8 mouse cellular contexts compared by ENCODE assay signal in the genomic region with DNA sequence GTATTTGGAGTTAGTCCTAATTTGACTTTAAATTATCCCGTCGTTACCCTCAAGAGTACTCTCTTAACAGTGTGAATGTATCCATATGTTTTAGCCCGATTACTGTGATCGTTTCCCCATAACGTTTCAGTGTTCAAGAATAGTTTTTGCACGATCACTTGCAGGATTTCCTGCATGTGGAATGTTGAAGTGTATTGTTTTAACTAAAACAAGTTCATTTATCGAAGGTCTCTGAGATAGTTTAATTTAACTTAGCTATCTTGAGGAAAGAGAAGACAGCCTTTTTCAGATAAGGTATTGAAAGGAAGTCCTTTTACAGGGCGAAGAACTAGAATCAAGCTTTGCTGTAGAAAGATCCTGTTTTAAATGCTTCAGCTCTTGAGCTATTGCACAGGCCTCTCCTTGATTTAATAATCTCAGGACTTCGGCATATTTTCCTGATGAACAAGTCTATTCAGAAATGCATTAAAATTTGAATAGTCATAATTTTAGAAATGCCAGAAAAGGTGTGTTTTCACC. TPM values are rescaled to one million over a fixed set of nuclear protein-coding genes. Genes with fewer than 3 reads are reported as not detected.
A peak's percentile ranks its signal among the peaks of the same experiment; 100 is the strongest.
DNase-seq lines count a peak whose midpoint lies in the region; ATAC-seq and TF ChIP-seq lines count a peak whose summit lies in the region.

No protein-coding gene starts in this region.

- no peaks in the 10 kb centered on the region for H3K27me3 ChIP-seq in heart, embryonic 10.5 days (ENCODE audit: insufficient read depth, poor library complexity, severe bottlenecking)
- H3K27me3 ChIP-seq in ES-Bruce4 (ENCODE audit: control insufficient read depth, insufficient read depth, low read length, poor library complexity, severe bottlenecking) = no peaks in the 10 kb centered on the region
- no peaks in the 10 kb centered on the region for H3K27me3 ChIP-seq in heart, embryonic 16.5 days (ENCODE audit: control insufficient read depth, insufficient read depth, low read length)
- H3K27me3 ChIP-seq in liver, postnatal 0 days (ENCODE audit: insufficient read depth, low read length) = no peaks in the 10 kb centered on the region

- TF ChIP-seq POLR2A in ES-Bruce4 (IDR thresholded peaks at IDR 0.05; ENCODE audit: insufficient read depth, low read length) = no peak

- DNase-seq in heart, embryonic 10.5 days (ENCODE audit: low spot score) = no peak
- DNase-seq in heart, postnatal 14 days = no peak
- DNase-seq in liver, postnatal 0 days = no peak
- DNase-seq in thymus, postnatal 10 days (ENCODE audit: low spot score in 2 of 2) = no peak
- DNase-seq in ovary, adult 18-20 months (ENCODE audit: low spot score) = no peak
- DNase-seq in retina, postnatal 1 day = no peak

- TF ChIP-seq EP300 in ES-Bruce4 (IDR thresholded peaks at IDR 0.05; ENCODE audit: insufficient read depth, low read depth, low read length) = no peak
- no peak for TF ChIP-seq EP300 in liver, postnatal 0 days (IDR thresholded peaks at IDR 0.05; ENCODE audit: low read depth)

- H3K27ac ChIP-seq in heart, embryonic 10.5 days = peak overlapping the region; percentile 99; the same call in 1 of the 2 replicates
- no peak overlapping the region for H3K27ac ChIP-seq in ES-Bruce4 (ENCODE audit: insufficient read depth, low read length)
- no peak overlapping the region for H3K27ac ChIP-seq in heart, embryonic 16.5 days (ENCODE audit: low read length)
- H3K27ac ChIP-seq in liver, postnatal 0 days (ENCODE audit: low read depth) = no peak overlapping the region

- peak overlapping the region; percentile 80 for H3K9ac ChIP-seq in ES-Bruce4 (ENCODE audit: low read depth, poor library complexity, severe bottlenecking)
- H3K9ac ChIP-seq in heart, embryonic 16.5 days (ENCODE audit: low read length) = peak overlapping the region; percentile 96
- peak overlapping the region; percentile 85 for H3K9ac ChIP-seq in liver, postnatal 0 days (replicated peaks)

- WGBS in heart, embryonic 10.5 days = 14% methylated on average over 9 of the region's 9 CpGs
- WGBS in heart, embryonic 16.5 days = 5% methylated on average over 9 of the region's 9 CpGs
- 7% methylated on average over 9 of the region's 9 CpGs for WGBS in liver, postnatal 0 days (ENCODE audit: insufficient replicate concordance)

- H3K4me1 ChIP-seq in heart, embryonic 10.5 days = peaks cover 19% of the 10 kb centered on the region
- peaks cover 2% of the 10 kb centered on the region for H3K4me1 ChIP-seq in ES-Bruce4 (ENCODE audit: control insufficient read depth, insufficient read depth, low read length)
- peaks cover 16% of the 10 kb centered on the region for H3K4me1 ChIP-seq in heart, embryonic 16.5 days (ENCODE audit: control insufficient read depth, insufficient read depth, low read length)
- H3K4me1 ChIP-seq in liver, postnatal 0 days (ENCODE audit: insufficient read depth) = peaks cover 23% of the 10 kb centered on the region

- intact Hi-C loops in heart, postnatal 14 days (cut with DNase I) = no loop called here

- peaks cover 25% of the 10 kb centered on the region for H3K36me3 ChIP-seq in heart, embryonic 10.5 days
- H3K36me3 ChIP-seq in ES-Bruce4 (ENCODE audit: control insufficient read depth, insufficient read depth, low read length, poor library complexity, severe bottlenecking) = peaks cover 36% of the 10 kb centered on the region
- 0 out of 2 replicates have a peak, but pooled peaks cover 6% of the 10 kb centered on the region for H3K36me3 ChIP-seq in heart, embryonic 16.5 days (ENCODE audit: control insufficient read depth, insufficient read depth)
- peaks cover 14% of the 10 kb centered on the region; the same call in 1 of the 2 replicates for H3K36me3 ChIP-seq in liver, postnatal 0 days (replicated peaks; ENCODE audit: insufficient read depth, low read length)

- peak overlapping the region; percentile 73 for H3K4me2 ChIP-seq in heart, embryonic 16.5 days (ENCODE audit: low read depth, low read length)
- peak overlapping the region; percentile 96 for H3K4me2 ChIP-seq in liver, postnatal 0 days (ENCODE audit: low read depth, low read length)

- no peaks in the 10 kb centered on the region for H3K9me3 ChIP-seq in heart, embryonic 10.5 days
- no peaks in the 10 kb centered on the region for H3K9me3 ChIP-seq in ES-Bruce4 (replicated peaks; ENCODE audit: control insufficient read depth, insufficient read depth, low read length, poor library complexity, severe bottlenecking)
- no peaks in the 10 kb centered on the region; the same call in 1 of the 2 replicates for H3K9me3 ChIP-seq in heart, embryonic 16.5 days (replicated peaks; ENCODE audit: control insufficient read depth, low read length)
- H3K9me3 ChIP-seq in liver, postnatal 0 days (ENCODE audit: low read length) = no peaks in the 10 kb centered on the region

- TF ChIP-seq CTCF in ES-Bruce4 (IDR thresholded peaks at IDR 0.05; ENCODE audit: low read depth, low read length) = no peak
- TF ChIP-seq CTCF in liver, postnatal 0 days (IDR thresholded peaks at IDR 0.05; ENCODE audit: low read depth) = no peak

- H3K4me3 ChIP-seq in heart, embryonic 10.5 days = peak overlapping the region; percentile 83
- peak overlapping the region; percentile 82 for H3K4me3 ChIP-seq in ES-Bruce4 (ENCODE audit: low read depth, low read length)
- H3K4me3 ChIP-seq in heart, embryonic 16.5 days (ENCODE audit: low read length) = peak overlapping the region; percentile 87
- H3K4me3 ChIP-seq in liver, postnatal 0 days (ENCODE audit: low read depth, low read length) = peak overlapping the region; percentile 82

- no peak for ATAC-seq in heart, embryonic 16.5 days (replicated peaks; ENCODE audit: extremely low read depth, insufficient read depth, low FRiP score)
- no peak for ATAC-seq in liver, postnatal 0 days

RNA-seq across cellular contexts. Expression of a gene that starts 1.3 kb away (rescaled TPM):
- 127 and 153 TPM in 2 replicates for polyA plus RNA-seq in heart, embryonic 10.5 days (2016; fragmentation: Nextera tagmentation; extraction: Ambion mirVana)
- total RNA-seq in heart, postnatal 14 days (2021) = 100 to 1,000 TPM; 109 to 114 TPM
- 327 and 351 TPM in 2 replicates for polyA plus RNA-seq in ES-Bruce4 (2011; ENCODE audit: insufficient read depth, insufficient read length, low read depth, missing spikeins)
- 129 and 131 TPM in 2 replicates for polyA plus RNA-seq in heart, embryonic 16.5 days (2015; fragmentation: Nextera tagmentation; extraction: Ambion mirVana)
- polyA plus RNA-seq in liver, postnatal 0 days (2015; fragmentation: Nextera tagmentation; extraction: Ambion mirVana) = 56.3 and 56.8 TPM in 2 replicates
